Mouse (Mus musculus) MEL (cell line): ENCODE data around the gene Prdx6.

ENCODE experiments used
- CHD1 ChIP-seq: IDR thresholded peaks from 2 replicates; pipeline ENCODE4 v1.6.1; 2012; ENCODE audit warnings: low read depth, mild to moderate bottlenecking, inconsistent platforms, low read length, improper control_type of control experiment
- CTCF ChIP-seq, 3 experiments: IDR thresholded peaks in 2 of 3; conservative IDR thresholded peaks in 1 of 3; 2 replicates each; pipeline ENCODE4 v1.5.1; 2011 to 2012; ENCODE audit warnings: low read length in 3 of 3, low read depth in 2 of 3, mild to moderate bottlenecking in 2 of 3, improper control_type of control experiment in 1 of 3, inconsistent platforms in 1 of 3, mixed read lengths in 1 of 3, moderate library complexity in 1 of 3; ENCODE audit not compliant: control insufficient read depth in 1 of 3, insufficient read depth in 1 of 3, poor library complexity in 1 of 3, severe bottlenecking in 1 of 3
- GATA1 ChIP-seq: IDR thresholded peaks from 2 replicates; pipeline ENCODE4 v1.6.1; 2011; ENCODE audit warnings: low read depth, low read length, improper control_type of control experiment
- MXI1 ChIP-seq: IDR thresholded peaks from 2 replicates; pipeline ENCODE4 v1.6.1; 2011; ENCODE audit warnings: mild to moderate bottlenecking, low read depth, low read length, improper control_type of control experiment
- POLR2A ChIP-seq, 2 experiments: IDR thresholded peaks; 2 replicates each; pipeline ENCODE4 v1.6.1; 2011 to 2012; ENCODE audit warnings: low read length in 2 of 2, mild to moderate bottlenecking in 2 of 2, control low read depth in 1 of 2, improper control_type of control experiment in 1 of 2, low read depth in 1 of 2, moderate library complexity in 1 of 2; ENCODE audit not compliant: control insufficient read depth in 1 of 2, insufficient read depth in 1 of 2, poor library complexity in 1 of 2
- POLR2AphosphoS2 ChIP-seq: IDR thresholded peaks from 2 replicates; pipeline ENCODE4 v1.6.1; 2011; ENCODE audit warnings: low read length, improper control_type of control experiment
- RAD21 ChIP-seq: IDR thresholded peaks from 2 replicates; pipeline ENCODE4 v1.6.1; 2011; ENCODE audit warnings: mild to moderate bottlenecking, low read depth, low read length, improper control_type of control experiment

DNA sequence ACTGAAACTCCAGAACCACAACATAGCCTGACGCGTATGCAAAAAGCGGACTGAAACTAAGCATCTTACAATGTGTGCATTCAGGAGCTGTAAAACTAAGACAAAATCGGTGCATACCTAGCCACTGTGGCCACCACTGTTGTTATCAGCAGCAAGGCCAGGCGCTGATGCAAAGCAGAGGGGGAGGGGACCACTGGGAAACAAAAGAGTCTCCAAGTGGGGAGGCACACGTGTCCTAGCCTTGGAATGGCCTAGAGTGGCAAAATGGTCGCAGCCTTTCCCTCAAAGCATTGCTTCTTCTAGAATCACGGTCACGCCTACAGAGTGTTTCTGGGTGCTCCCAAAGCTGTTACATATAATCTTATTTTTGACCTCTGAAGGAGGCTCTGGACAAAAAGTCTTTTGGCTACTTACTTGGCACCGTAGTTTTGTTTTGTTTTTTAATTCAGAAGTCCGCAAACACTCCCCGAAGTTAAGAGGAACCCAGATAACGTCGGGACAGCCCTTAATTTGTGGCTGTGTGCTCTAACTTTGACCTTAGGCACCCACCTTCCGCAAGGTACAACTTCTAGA is 902 bp downstream of the Prdx6 start:
- TF ChIP-seq CTCF (IDR thresholded peaks at IDR 0.05 in 2 of 3, conservative IDR thresholded peaks at IDR 0.05 in 1 of 3; ENCODE audit: control insufficient read depth in 1 of 3, insufficient read depth in 1 of 3, low read depth in 2 of 3, low read length in 3 of 3, poor library complexity in 1 of 3, severe bottlenecking in 1 of 3) (no peak), MXI1 (peak; percentile 86), GATA1 (peak; percentile 39; the same call in 1 of the 2 replicates), POLR2A (IDR thresholded peaks at IDR 0.05; ENCODE audit: control insufficient read depth in 1 of 2, insufficient read depth in 1 of 2, low read depth in 1 of 2, low read length in 2 of 2, poor library complexity in 1 of 2) (no peak; a peak in 1 of 4 replicates), CHD1 (no peak), RAD21 (no peak), POLR2AphosphoS2 (no peak)
